Mouse (Mus musculus): Measurements from ENCODE around the gene Pdcd1lg2.

- TF ChIP-seq POLR2A (IDR thresholded peaks at IDR 0.05; ENCODE audit: insufficient read length, low read depth) = no peak
- no peak for TF ChIP-seq TCF3 (IDR thresholded peaks at IDR 0.05; ENCODE audit: insufficient read length, low read depth)
Observed at GRCm38 (mm10) chr19:29364076-29364475, 46.6 kb upstream of the Pdcd1lg2 start.
